Mouse (Mus musculus) NIH3T3 (cell line): ENCODE data around the gene Rpl10.

Source experiments
- DNase-seq: peaks from one replicate; pipeline ENCODE4 v3.0.0-alpha.2; 2012; ENCODE audit warnings: low read depth

The Rpl10 gene

GRCm38 (mm10) chrX:74270062-74270901 is at the start of gene Rpl10:
Gene Rpl10 (plus strand): TSS chrX:74270812.
- peak; percentile 96 for DNase-seq

GRCm38 (mm10) chrX:74230038-74230437 is 40.6 kb upstream of the Rpl10 start:
- DNase-seq, result no peak

DNA sequence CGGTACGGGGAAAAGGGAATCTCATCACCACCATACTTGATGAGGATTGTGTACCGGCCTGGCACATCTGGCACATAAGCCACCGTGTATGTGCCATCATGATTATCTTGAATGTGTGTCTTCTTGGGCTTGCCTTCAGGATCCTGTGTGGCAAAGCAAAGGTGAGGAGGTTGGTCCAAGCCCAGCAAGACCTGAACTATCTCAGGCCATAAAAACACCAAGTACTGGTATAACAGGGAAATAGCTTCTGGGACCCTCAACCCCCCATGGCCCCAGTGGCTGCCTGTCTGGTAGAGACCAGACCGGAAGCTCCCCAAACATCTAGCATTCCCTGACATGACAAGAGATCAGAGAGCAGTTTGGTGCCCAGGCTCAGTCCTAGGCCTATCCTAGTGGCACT is 37.4 kb upstream of the Rpl10 start:
- DNase-seq, result no peak

GRCm38 (mm10) chrX:74240332-74240731 is 30.3 kb upstream of the Rpl10 start:
- DNase-seq, result no peak

DNA sequence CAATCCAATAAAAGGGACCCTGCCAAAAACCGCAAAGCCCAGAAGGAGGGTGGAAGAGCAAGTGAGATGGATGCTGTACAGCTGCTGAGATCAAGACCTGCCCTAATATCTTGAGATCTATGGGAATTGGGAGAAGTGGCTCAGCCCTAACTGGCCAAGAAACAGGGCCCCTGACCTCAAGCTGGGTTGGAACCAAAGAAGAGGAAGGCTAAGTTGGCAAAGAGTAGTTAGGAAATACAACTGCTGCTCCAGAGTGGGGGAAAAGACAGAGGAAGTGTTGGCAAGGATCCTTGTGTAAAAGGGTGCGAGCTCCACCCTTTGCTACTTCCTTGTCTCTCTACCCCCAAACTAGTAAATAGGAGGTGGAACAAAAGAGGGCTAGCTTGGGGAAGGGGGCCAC is 27.2 kb upstream of the Rpl10 start:
- no peak for DNase-seq

GRCm38 (mm10) chrX:74243807-74244206 is 26.8 kb upstream of the Rpl10 start:
- peak; percentile 44 for DNase-seq

GRCm38 (mm10) chrX:74244614-74245083 is 26.0 kb upstream of the Rpl10 start:
- DNase-seq, result peak; percentile 91

DNA sequence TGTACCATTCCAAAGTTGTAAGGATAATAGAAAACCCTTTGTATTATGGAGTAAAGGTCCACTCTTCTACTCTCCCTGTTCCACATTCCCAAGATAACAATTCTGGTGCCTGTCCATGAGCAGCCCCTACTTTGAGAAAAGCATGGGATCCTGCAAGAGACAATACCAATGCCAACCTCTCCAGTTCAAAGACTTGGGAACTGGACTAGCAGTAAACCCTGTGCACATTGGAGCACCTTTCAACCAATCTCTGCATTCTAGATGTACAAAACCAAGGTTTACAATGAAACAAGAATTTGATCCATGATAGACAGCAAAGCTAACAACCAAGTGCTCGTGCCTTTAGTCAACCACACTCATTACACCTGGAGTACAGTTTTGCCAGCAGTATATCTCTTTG is 25.5 kb upstream of the Rpl10 start:
- DNase-seq, result no peak

DNA sequence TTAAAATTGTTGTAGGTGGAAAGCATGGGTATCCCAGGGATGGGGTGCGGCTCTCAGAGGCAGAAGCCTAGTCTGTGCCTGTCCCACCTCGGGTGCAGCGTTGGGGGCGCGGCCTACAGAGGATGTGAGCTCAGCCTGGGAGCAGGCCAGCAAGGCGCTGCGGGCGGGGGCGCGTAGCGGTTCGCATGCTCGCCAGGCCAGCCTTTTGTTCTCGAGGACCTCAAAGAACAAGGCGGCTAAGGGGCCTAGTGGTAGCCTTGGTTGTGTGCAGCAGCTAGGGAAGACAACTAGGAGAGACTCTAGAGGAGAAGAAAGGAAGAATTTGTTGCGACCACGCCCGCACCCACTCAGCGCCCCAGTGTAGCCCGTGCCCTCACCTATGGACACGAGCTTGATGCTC is 24.9 kb upstream of the Rpl10 start:
- peak; percentile 93 for DNase-seq

- peak; percentile 93 for DNase-seq
These were observed 24.4 kb upstream of the Rpl10 start for GRCm38 (mm10) chrX:74246213-74246681.

- no peak for DNase-seq
These were observed 23.9 kb upstream of the Rpl10 start for GRCm38 (mm10) chrX:74246693-74247092.

DNA sequence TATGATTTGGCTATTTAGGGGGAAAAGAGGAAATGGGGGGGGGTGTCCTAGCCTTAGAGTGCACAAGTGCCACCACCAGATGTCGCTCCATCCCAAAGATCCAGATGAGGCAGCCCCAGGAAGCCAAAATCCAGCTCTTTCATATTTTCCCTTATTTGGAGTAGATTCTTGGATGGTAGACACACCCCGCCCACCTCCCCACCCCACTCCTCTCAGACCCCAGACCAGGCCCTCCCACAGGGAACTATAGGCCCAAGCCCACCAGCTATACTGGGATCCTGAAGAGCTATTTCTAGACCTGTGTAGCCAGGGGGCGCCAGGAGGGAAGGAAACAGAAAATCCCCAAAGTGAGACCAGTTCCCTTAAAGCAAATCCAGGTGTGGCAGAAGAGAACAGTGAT is 22.0 kb upstream of the Rpl10 start:
- DNase-seq, result peak; percentile 83

DNA sequence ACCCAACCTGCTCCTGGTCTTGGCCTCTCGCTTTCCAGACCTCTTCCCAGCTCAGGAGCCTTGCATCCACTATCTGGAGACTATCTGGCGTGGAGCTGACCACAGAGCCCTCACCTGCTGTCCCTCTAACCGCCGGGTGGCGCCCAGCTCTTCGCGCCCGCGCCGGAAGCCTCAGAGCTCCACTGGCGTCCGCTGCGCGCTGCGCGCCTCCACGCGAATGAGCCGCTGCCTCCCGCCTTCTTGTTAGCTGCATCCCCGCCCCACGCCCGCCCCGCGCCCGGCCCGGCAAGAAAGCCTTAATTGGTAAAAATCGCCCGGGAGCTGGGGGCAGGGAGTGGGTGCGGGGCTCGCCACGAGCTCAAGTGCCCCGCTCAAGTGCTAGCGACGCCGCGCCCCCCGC is 21.0 kb upstream of the Rpl10 start, which contains the start of gene Flna:
Gene Flna, minus strand, starts transcription at position 206 of the 400 bp plus-strand sequence.
- peak; percentile 79 for DNase-seq

DNA sequence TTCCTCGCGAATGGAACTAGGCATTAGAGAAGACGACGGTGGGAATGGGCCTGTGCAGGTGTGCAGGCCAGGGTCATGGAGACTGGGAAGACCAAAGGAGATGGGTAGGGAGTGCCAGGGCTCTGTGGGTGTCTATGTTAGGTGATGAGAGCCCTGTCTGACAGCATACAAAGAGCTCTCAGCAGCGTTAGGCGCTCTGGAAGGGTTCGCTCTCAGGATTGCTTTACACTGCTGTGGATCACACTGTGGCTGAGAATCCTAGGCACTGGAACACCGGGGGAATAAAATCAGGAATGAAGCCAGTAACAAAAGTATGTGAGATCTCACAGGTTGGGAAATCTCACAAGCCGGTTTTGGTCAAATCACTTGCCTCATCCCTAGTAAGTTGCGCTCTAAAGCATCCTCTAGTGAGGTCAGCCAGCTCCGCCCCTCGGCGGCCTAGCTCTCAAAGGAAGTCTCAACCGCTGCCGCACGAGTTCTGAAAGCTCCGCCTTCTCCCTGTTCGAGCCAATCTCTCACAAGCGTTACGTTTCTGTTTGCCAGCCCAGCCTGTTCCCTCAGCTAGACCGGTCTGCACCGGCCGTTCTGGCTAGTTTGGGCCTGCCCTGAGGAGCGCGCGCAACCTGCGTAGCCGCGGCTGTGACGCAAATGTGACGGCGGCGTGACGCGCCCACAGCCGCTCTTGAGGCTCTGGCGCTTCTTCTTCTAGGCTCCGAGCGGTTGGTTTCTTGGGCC is 16.3 kb upstream of the Rpl10 start, which contains the start of gene Emd:
Gene Emd, plus strand, starts transcription at position 535 of the 735 bp plus-strand sequence.
- peak; percentile 95 for DNase-seq

DNA sequence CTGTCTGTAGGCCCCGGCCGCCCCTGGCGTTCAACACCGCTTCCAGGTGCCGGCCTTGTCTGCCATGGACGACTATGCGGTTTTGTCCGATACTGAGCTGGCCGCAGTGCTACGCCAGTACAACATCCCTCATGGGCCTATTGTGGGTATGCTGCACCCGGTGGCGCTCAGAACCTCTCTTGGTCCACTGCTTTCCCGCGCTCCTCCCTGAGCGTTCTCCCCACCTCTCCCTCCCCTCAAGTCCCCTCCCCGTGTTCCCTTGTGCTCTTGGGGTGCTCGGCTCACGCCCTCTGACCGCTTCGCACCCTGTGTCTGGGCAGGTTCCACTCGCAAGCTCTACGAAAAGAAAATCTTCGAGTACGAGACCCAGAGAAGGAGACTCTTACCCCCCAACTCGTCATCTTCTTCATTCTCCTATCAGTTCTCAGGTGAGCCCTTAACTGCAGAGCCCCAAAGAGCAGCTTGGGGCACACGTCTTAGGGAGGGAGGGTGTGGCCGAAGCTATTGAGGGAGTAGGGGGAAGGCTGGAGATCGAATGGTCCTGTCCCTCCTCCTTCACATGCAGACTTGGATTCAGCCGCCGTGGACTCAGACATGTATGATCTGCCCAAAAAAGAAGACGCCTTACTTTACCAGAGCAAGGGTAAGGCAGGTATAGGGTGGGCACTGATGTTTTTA is 15.6 kb upstream of the Rpl10 start:
- peak; percentile 34 for DNase-seq

GRCm38 (mm10) chrX:74257746-74258145 is 12.9 kb upstream of the Rpl10 start:
- no peak for DNase-seq

GRCm38 (mm10) chrX:74269736-74270061 is 913 bp upstream of the Rpl10 start:
- DNase-seq, result no peak

GRCm38 (mm10) chrX:74270902-74271551 is 415 bp downstream of the Rpl10 start:
- DNase-seq, result peak; percentile 69

GRCm38 (mm10) chrX:74273422-74274322 is 3.1 kb downstream of the Rpl10 start:
- DNase-seq, result peak; percentile 48

DNA sequence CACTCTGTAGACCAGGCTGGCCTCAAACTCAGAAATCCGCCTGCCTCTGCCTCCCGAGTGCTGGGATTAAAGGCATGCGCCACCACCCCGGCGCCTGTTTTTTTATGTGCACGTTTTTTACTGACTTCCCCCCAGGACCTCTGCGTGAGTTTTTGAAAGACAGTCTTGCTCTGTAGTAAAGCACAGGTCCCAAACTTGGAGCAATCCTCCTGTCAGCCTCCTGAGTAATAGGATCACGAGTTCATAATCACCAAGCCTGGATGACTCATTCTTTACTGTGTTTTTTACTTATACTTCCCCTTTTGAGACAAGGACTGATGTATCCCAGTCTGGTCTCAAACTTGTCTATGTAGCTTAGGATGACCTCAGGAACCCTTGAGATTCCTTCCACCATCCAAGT is 7.3 kb downstream of the Rpl10 start:
- peak; percentile 54 for DNase-seq
